Mouse (Mus musculus) cerebellum, postnatal 4 days (tissue): Measurements from ENCODE around the gene Gpr183.
A peak's percentile ranks its signal among the peaks of the same experiment; 100 is the strongest.

ENCODE experiments used
- DNase-seq, 2 experiments: peaks; one replicate each; pipeline ENCODE4 v3.0.0; 2022; ENCODE audit warnings: low spot score in 2 of 2, mixed read lengths in 1 of 2

Gene Gpr183

GRCm38 (mm10) chr14:121931594-121931993, 33.4 kb downstream of the Gpr183 start:
- no peak for DNase-seq

GRCm38 (mm10) chr14:121930731-121931383, 34.1 kb downstream of the Gpr183 start:
- no peak for DNase-seq

- no peak for DNase-seq
Measured at GRCm38 (mm10) chr14:121929243-121929951, 35.6 kb downstream of the Gpr183 start.

- DNase-seq, result peak in 1 of 2 experiments; percentile 48
Measured at GRCm38 (mm10) chr14:121928375-121929137, 36.4 kb downstream of the Gpr183 start.

- DNase-seq, result no peak
Measured at GRCm38 (mm10) chr14:121927451-121927850, 37.5 kb downstream of the Gpr183 start.

GRCm38 (mm10) chr14:121926901-121927300, 38.1 kb downstream of the Gpr183 start:
- DNase-seq, result no peak

GRCm38 (mm10) chr14:121924876-121925275, 40.1 kb downstream of the Gpr183 start:
- no peak for DNase-seq

GRCm38 (mm10) chr14:121922731-121923130, 42.3 kb downstream of the Gpr183 start:
- no peak for DNase-seq

GRCm38 (mm10) chr14:121922016-121922415, 43.0 kb downstream of the Gpr183 start:
- no peak for DNase-seq

GRCm38 (mm10) chr14:121920511-121921124, 44.4 kb downstream of the Gpr183 start:
- no peak for DNase-seq

- no peak for DNase-seq
Measured at GRCm38 (mm10) chr14:121919752-121920151, 45.2 kb downstream of the Gpr183 start.

- no peak for DNase-seq
Measured at GRCm38 (mm10) chr14:121918266-121918665, 46.7 kb downstream of the Gpr183 start.

- no peak for DNase-seq
Measured at GRCm38 (mm10) chr14:121916311-121917094, 48.5 kb downstream of the Gpr183 start.

GRCm38 (mm10) chr14:121915621-121916020, 49.4 kb downstream of the Gpr183 start, which contains the start of gene Gpr18:
TSS of gene Gpr18 (minus strand) at chr14:121915781.
- DNase-seq, result no peak

GRCm38 (mm10) chr14:121915143-121915542, 49.9 kb downstream of the Gpr183 start:
- DNase-seq, result no peak

- DNase-seq, result no peak
Measured at GRCm38 (mm10) chr14:121912501-121912900, 52.5 kb downstream of the Gpr183 start.

- DNase-seq, result no peak
Measured at GRCm38 (mm10) chr14:121909868-121910267, 55.1 kb downstream of the Gpr183 start.

- DNase-seq, result no peak
Measured at GRCm38 (mm10) chr14:121906992-121907681, 57.9 kb downstream of the Gpr183 start.

- DNase-seq, result no peak
Measured at GRCm38 (mm10) chr14:121906341-121906991, 58.5 kb downstream of the Gpr183 start.

- no peak for DNase-seq
Measured at GRCm38 (mm10) chr14:121904754-121905153, 60.2 kb downstream of the Gpr183 start.
